Mouse (Mus musculus) frontal cortex, postnatal 14 days (tissue): ENCODE data around the gene Uvrag.

Experiments used
- DNase-seq, 2 experiments: peaks; one replicate each; pipeline ENCODE4 v3.0.0; 2022; ENCODE audit warnings: low spot score in 2 of 2

Uvrag gene

DNA sequence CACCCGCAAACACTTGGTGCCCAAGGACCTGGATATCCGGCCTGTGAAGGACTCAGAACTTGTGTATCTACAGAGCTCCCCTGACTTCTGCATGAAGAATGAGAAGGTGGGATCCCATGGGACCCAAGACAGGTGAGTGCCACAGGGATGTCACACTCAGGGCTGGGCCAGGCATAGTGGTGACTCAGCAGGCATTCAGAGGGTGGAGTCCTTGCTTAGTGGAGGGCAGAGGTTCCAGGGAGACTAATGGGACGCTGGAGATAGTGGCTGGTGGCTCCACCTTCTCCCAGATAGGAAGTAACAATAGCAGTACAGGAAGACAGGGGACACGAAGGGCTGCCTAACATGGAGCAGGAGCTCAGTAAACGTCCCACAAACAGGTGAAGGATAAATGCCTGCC lies 290.6 kb downstream of the Uvrag start:
- no peak for DNase-seq

DNA sequence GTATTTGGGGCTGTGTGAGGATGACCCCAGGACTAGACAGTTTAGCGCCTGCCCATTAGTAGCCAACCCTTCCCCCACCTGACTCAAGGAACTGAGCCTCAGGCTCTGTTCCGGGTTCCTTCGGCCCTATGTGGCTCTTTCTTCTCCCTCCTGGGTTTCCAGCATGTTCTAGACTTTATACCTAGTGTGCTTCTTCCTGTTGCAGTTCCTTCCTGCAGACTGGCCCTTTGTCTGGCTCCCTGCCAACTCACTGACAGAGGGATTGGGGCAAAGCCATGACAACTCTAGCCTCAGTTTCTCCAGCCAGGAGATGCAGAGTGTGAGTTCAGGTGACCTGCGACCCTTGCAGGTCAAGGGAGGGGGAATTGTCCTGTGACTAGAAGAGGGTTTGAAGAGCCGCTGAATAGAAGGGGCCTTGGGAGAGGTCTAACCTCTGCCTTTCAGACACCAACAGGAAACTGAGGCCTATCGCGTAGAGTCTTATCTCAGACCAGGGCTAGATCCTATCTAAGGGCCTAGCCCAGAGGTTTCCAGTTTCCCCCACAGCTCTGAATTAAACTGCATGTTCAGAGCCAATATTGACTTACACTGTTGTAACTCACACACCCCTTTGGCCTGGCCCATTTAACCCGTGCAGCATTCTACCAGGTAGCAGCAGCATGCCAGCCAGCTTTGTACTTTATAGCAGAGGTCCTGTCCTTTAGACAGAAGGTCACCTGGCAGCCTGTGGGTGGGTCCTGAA lies 291.9 kb downstream of the Uvrag start:
- no peak for DNase-seq

DNA sequence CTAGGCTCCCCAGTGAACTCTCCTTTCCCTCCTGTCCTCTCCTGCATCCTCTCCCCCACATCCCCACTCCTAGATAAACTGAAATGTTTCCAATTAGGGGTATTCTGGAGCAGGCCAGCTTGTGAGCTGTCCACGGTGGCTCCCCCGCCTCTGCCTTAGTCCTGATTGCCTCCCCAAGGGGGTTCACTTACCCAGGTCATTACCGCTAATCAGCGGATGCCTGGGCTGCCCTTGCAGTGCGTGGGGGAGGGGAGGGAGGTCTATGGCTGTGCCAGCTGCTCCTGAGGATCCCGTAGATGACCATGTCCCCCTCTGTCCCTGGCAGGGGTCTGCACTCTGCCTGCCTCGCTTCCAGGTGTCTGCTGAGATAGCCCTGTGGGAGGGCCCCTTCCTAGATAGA lies 297.3 kb downstream of the Uvrag start:
- no peak for DNase-seq

DNA sequence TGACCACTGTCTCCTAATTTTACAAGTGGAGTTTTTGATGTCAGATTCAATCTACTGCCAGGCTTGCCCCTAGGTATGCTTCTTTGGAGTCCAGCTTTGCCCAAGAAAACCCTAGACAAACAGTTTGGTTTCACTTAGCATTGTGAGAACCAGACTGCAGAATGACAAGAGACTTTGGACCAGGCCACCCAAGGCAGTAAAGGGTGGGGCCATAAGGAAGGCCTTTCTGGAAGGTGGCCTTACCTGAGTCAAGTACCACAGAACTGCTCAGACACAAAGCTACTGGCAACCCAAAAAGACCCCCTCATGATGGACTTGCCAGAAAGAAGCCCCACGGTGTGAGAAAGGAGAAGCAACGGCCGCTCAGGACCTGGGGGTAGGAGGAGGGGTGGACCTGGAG lies 297.9 kb downstream of the Uvrag start:
- no peak for DNase-seq

DNA sequence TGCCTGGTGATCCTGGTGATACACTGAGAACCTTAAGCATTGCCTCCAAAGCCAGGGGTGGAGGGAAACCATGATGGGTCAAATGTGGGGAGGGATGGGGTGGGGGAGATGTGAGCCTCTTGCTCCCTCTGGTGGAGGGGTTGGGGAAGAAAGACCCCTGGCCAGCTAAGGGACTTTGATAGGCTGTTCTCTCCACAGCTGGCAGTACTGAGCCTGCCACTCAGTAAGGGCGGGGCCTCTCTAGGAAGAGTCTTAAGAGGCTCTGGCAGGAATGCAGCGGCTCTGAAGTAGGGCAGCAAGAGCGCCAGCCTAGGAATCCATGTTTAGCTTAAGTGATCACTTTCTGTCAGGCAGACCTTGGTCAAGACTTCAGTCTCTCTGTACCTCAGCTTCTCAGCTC lies 299.1 kb downstream of the Uvrag start:
- no peak for DNase-seq

DNA sequence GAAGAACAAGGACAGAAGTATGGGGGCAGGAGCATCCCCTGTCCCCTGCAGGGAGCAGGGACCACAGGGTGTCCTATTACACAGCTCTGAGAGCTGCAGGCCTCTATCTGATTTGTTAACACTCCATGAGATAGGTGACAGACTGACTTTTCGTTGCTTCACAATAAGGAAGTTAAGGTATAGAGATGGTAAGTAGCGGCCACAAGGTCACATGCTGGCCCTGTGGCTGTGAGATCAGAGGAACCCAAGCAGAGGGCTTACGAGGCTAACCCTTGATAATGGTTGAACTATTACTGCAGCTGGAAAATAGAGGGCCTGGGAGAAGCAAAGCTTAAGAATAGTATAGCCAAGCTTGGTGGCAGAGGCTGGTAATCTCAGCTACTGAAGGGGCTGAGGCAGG lies 300.2 kb downstream of the Uvrag start:
- DNase-seq = no peak

DNA sequence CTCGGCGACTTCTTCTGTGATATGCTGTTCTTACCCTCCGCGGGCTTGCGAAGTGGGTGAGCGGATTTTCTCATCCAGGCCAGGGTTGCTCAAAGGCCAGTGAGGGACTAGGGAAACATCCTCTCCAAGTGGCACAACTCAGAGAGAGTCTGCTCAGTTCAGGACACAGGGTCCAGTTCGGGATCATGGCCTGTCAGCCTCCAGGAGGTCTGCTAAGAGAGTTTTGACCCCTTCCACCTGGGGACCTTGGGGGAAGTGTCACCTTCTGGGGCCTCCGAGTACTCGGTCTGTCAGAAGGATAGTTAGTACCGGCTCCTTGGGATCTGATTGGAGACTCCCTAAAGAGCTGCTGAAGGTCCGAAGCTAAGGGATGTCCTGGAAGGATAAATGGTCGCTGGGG lies 301.6 kb downstream of the Uvrag start:
- no peak for DNase-seq

DNA sequence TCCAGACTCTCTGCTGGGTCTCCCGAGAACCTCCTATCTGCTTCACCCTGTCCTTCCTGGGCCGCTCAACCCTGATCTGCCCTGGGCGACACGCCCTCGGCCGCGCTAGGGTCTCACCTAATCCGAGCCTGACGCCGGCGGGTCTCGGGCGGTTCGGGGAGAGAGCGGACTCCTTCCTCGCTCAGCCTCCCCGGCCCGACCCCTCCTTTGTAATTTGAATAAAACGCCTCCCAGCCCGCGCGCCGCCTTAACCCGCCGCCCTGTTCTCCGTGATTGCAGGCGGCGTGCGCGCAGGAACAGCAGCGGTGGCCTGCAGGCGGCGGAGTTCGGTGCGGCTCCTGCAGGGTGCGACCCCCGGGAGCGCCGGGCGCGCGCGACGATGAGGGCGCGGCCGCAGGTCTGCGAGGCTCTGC lies 302.2 kb downstream of the Uvrag start:
- DNase-seq = peak in 1 of 2 experiments; percentile 26

DNA sequence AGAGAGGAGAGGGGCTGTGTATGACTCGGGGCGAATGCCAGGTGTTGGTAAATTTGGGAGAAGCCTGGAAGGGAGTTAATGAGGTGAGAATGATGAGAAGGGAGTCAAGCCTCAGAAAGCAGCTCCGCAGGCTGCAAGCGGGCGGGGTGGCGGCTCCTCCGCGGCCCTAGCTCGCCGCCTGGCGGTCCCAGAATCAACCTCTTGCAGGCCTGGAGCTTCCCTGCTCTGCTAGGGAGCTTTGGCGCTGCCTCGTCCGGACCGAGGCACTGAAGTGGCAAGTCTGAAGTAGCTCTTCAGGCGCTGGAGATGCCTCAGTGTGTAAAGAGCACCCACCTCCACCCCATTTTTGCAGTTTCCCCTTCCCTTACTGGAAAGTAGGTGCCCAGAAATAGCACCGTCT lies 303.0 kb downstream of the Uvrag start:
- DNase-seq = peak; percentile 36 to 72

DNA sequence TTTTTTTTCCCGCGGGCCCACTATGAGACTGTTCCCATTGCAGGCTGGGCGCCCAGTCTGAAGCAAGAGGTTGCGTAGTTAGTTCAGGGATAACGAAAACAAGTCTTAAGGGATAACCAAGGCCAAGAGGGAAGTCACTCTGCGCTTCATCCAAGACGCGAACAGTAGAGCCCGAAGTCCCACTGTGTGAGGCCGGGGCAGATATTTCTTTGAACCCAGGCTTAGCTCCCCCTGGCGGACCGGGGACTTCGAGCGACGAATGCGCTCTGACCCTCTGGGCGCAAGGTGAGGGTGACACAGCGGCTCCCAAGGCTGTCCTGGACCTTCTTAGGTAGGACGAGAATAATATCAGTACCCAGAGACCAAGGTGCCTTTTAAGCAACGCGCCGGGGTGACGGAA lies 304.3 kb downstream of the Uvrag start:
- no peak for DNase-seq

DNA sequence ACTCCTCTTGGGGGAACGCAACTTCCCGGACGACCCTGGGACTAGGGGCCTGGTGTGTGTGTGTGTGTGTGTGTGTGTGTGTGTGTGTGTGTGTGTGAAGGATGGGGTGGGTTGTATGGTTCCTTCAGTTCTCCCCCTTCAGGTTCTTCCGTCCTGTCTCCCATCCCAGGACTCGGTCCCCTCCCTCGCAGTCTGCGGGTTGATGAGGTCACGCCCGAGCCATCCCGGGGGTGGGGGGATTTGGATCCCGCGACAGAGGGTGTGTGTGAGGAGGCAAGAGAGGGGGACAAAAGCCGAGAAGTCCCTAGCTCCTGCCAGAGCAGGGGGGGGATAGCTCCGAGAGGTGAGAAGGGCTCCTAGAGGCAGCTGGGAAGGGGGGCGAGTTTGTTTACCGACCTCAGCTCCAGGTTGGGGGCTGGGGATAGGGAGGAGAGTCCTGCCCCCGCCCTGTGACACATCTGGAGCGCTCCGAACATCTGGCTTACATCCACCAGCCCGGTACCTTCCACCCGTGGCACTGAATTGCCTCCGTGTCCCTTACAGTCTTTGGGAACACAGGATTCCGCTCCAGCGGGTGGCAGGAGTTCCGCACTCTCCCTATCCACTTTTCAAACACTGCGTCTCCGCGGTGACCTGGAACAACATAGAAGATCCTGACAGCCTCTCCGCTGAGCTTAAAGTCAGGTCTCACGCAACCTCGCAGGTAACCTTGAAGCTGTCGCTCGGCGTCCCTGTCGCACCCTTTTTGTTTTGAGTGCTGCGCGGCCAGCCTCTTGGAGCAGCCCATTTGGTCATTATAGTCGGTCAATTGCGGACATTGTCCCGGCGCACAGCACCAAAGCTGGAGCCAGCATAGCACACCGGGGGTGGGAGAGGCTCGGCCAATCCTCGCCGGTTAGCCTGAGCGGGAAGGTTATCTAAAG lies 305.2 kb downstream of the Uvrag start:
- DNase-seq = no peak
